Comparison of ENCODE assay signal across 28 mouse cellular contexts in the genomic region with DNA sequence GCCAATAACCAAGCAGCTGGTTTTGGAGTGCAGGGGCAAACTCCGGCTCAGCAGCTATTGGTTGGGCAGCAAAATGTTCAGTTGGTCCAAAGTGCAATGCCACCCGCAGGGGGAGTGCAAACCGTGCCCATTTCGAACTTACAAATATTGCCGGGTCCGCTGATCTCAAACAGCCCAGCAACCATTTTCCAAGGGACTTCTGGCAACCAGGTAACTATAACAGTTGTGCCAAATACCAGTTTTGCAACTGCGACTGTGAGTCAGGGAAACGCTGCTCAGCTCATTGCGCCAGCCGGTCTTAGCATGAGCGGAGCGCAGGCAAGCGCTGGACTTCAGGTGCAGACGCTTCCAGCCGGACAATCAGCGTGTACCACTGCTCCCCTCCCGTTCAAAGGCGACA.
A peak's percentile ranks its signal among the peaks of the same experiment; 100 is the strongest.
DNase-seq lines count a peak whose midpoint lies in the region; ATAC-seq and TF ChIP-seq lines count a peak whose summit lies in the region.
"Had no signal": no experiment of that assay in that cellular context is flagged by ENCODE, and none has a peak within 500 bp of the region (broad histone marks: within the 10 kb centered on the region; RNA-seq: fewer than 3 reads in every experiment).

No protein-coding gene starts in this region.

- TF ChIP-seq CTCF in liver, adult 2 months (IDR thresholded peaks at IDR 0.05; ENCODE audit: low read depth, low read length), result no peak

- no peaks in the 10 kb centered on the region for H3K4me1 ChIP-seq in kidney, embryonic 16.5 days (ENCODE audit: insufficient read depth, low read length)
- peaks cover 15% of the 10 kb centered on the region for H3K4me1 ChIP-seq in liver, adult 2 months (ENCODE audit: control insufficient read depth, insufficient read depth, low read length)
- H3K4me1 ChIP-seq: embryonic facial prominence, embryonic 13.5 days; embryonic facial prominence, embryonic 15.5 days; forebrain, embryonic 10.5 days; forebrain, embryonic 12.5 days had no signal

- no peak overlapping the region for H3K4me3 ChIP-seq in kidney, embryonic 16.5 days (ENCODE audit: low read length)
- H3K4me3 ChIP-seq in liver, adult 2 months (ENCODE audit: insufficient read depth, low read depth, low read length), result peak overlapping the region; percentile 61; the same call in 1 of the 2 replicates
- H3K4me3 ChIP-seq: embryonic facial prominence, embryonic 13.5 days; embryonic facial prominence, embryonic 15.5 days; erythroblast, embryonic 14.5 days; forebrain, embryonic 10.5 days; forebrain, embryonic 12.5 days had no signal

- no peak overlapping the region for H3K27ac ChIP-seq in kidney, embryonic 16.5 days (ENCODE audit: low read length)
- peak overlapping the region; percentile 76 for H3K27ac ChIP-seq in liver, adult 2 months (replicated peaks; ENCODE audit: insufficient read depth, low read depth, low read length)
- H3K27ac ChIP-seq: embryonic facial prominence, embryonic 13.5 days; embryonic facial prominence, embryonic 15.5 days; forebrain, embryonic 10.5 days; forebrain, embryonic 12.5 days had no signal

- 96% methylated on average over 18 of the region's 18 CpGs for WGBS in kidney, embryonic 16.5 days
- 40% methylated on average over 18 of the region's 18 CpGs for WGBS in liver, adult 2 months

- no peak for ATAC-seq in kidney, embryonic 16.5 days (ENCODE audit: low FRiP score, low TSS enrichment)
- ATAC-seq: CD4-positive, CD25-positive, alpha-beta regulatory T cell, adult 4 months; forebrain, embryonic 14.5 days; forebrain, embryonic 16.5 days had no signal

- H3K36me3 ChIP-seq in kidney, embryonic 16.5 days (ENCODE audit: insufficient read depth, low read length), result peaks cover 59% of the 10 kb centered on the region
- peaks cover 19% of the 10 kb centered on the region for H3K36me3 ChIP-seq in liver, adult 2 months (ENCODE audit: control insufficient read depth, insufficient read depth, low read length)

- no peak overlapping the region for H3K4me2 ChIP-seq in kidney, embryonic 16.5 days (replicated peaks; ENCODE audit: low read depth, low read length)
- H3K4me2 ChIP-seq: embryonic facial prominence, embryonic 13.5 days; embryonic facial prominence, embryonic 15.5 days; forebrain, embryonic 12.5 days had no signal

- no peaks in the 10 kb centered on the region for H3K9me3 ChIP-seq in kidney, embryonic 16.5 days (ENCODE audit: low read length)
- H3K9me3 ChIP-seq: embryonic facial prominence, embryonic 13.5 days; embryonic facial prominence, embryonic 15.5 days; forebrain, embryonic 10.5 days; forebrain, embryonic 12.5 days had no signal

- no peaks in the 10 kb centered on the region for H3K27me3 ChIP-seq in kidney, embryonic 16.5 days (ENCODE audit: insufficient read depth, low read length)
- no peaks in the 10 kb centered on the region for H3K27me3 ChIP-seq in liver, adult 2 months (ENCODE audit: control insufficient read depth, insufficient read depth, low read length)
- H3K27me3 ChIP-seq: CH12.LX; embryonic facial prominence, embryonic 13.5 days; embryonic facial prominence, embryonic 15.5 days; forebrain, embryonic 12.5 days had no signal

- no peak for TF ChIP-seq POLR2A in liver, adult 2 months (IDR thresholded peaks at IDR 0.05; ENCODE audit: extremely low read depth, insufficient read depth, low read length)

- no peaks in the 10 kb centered on the region; the same call in 1 of the 2 replicates for H3K79me2 ChIP-seq in liver, adult 2 months (ENCODE audit: control insufficient read depth, insufficient read depth, low read length)

- H3K9ac ChIP-seq in kidney, embryonic 16.5 days (replicated peaks; ENCODE audit: low read length), result no peak overlapping the region
- H3K9ac ChIP-seq in liver, adult 2 months (ENCODE audit: low read depth, low read length), result 0 out of 2 replicates have a peak overlapping the region, but pooled peaks have one; percentile 56
- H3K9ac ChIP-seq: embryonic facial prominence, embryonic 13.5 days; embryonic facial prominence, embryonic 15.5 days; forebrain, embryonic 12.5 days had no signal

- peak; percentile 20 for DNase-seq in adrenal gland, adult 2 months
- no peak for DNase-seq in adrenal gland, postnatal 4 days (ENCODE audit: low spot score in 2 of 2)
- peak; percentile 8 for DNase-seq in kidney, adult 18-20 months
- DNase-seq in kidney, postnatal 10 days, result no peak
- peak; percentile 3 to 38 for DNase-seq in kidney, adult 8-10 months
- peak; percentile 99 for DNase-seq in liver, adult 2 months (ENCODE audit: extremely low read depth, low read depth, low spot score)
- DNase-seq in liver, result no peak
- DNase-seq: adrenal gland, adult 8-10 months; adrenal gland, postnatal 14 days; adrenal gland, postnatal 36 days; B cell, adult 2 months; cerebellum, adult 11 months; cerebellum, adult 18-20 months; cerebellum, adult 8-10 months; cerebellum, adult 9-11 months; cerebellum, postnatal 14 days; cerebellum, postnatal 36 days; embryo, embryonic 11 days had no signal

Comparison
In these comparisons a context has a peak if more than half of its experiments do, and no peak if none do; other contexts are left out.
1. DNase-seq: peak in adrenal gland, adult 2 months (single experiment), kidney, adult 18-20 months (single experiment), kidney, adult 8-10 months (2 of 2) and liver, adult 2 months (single experiment); none in adrenal gland, postnatal 4 days (0 of 2), kidney, postnatal 10 days (single experiment) and liver (single experiment).